Mouse (Mus musculus) heart, embryonic 14.5 days (tissue): ENCODE data around the gene Tmsb15l. TPM values are rescaled to one million over a fixed set of nuclear protein-coding genes. Genes with fewer than 3 reads are reported as not detected.
A peak's percentile ranks its signal among the peaks of the same experiment; 100 is the strongest.
"Not testable (repeated sequence)": the region's sequence is repeated elsewhere in the genome, so short reads cannot be mapped to it uniquely, and the experiment has no call there.

ENCODE experiments used
- ATAC-seq: fragments of 200-750 bp; cut with Nextera tagmentation; 2 replicates; pipeline ENCODE4 v1.8.0; 2017; ENCODE audit warnings: low read depth, moderate TSS enrichment; ENCODE audit not compliant: insufficient number of reproducible peaks, insufficient read depth, low FRiP score
- H3K27ac ChIP-seq, 2 experiments: fragments of 200-500 bp in 1 of 2; fragments of 300-500 bp in 1 of 2; sonication (generic) in 1 of 2; replicated peaks in 1 of 2; 2 replicates each; pipeline ENCODE4 v1.5.1; 2012 to 2014; ENCODE audit warnings: low read depth in 2 of 2, low read length in 2 of 2, control low read depth in 1 of 2, mild to moderate bottlenecking in 1 of 2, mixed read lengths in 1 of 2; ENCODE audit not compliant: control insufficient read depth in 1 of 2, insufficient read depth in 1 of 2
- H3K27me3 ChIP-seq: fragments of 300-500 bp; sonication (generic); 2 replicates; pipeline ENCODE4 v1.6.1; 2014; ENCODE audit warnings: mild to moderate bottlenecking, low read length, control low read depth; ENCODE audit not compliant: control insufficient read depth, insufficient read depth
- H3K36me3 ChIP-seq: fragments of 300-500 bp; sonication (generic); 2 replicates; pipeline ENCODE4 v1.6.1; 2014; ENCODE audit warnings: mild to moderate bottlenecking, control low read depth, low read length, mixed read lengths; ENCODE audit not compliant: control insufficient read depth, insufficient read depth
- H3K4me1 ChIP-seq, 2 experiments: fragments of 200-500 bp in 1 of 2; fragments of 300-500 bp in 1 of 2; sonication (generic) in 1 of 2; 2 replicates each; pipeline ENCODE4 v1.6.1; 2012 to 2014; ENCODE audit warnings: low read length in 2 of 2, control low read depth in 1 of 2, mixed read lengths in 1 of 2; ENCODE audit not compliant: control insufficient read depth in 2 of 2, insufficient read depth in 2 of 2
- H3K4me2 ChIP-seq: fragments of 300-500 bp; sonication (generic); 2 replicates; pipeline ENCODE4 v1.6.1; 2014; ENCODE audit warnings: mild to moderate bottlenecking, low read length
- H3K4me3 ChIP-seq, 2 experiments: fragments of 200-500 bp in 1 of 2; fragments of 300-500 bp in 1 of 2; sonication (generic) in 1 of 2; 2 replicates each; pipeline ENCODE4 v1.5.1; 2012 to 2014; ENCODE audit warnings: low read length in 2 of 2, mild to moderate bottlenecking in 2 of 2, control low read depth in 1 of 2, low read depth in 1 of 2, moderate library complexity in 1 of 2; ENCODE audit not compliant: control insufficient read depth in 1 of 2, insufficient read depth in 1 of 2
- H3K9ac ChIP-seq: fragments of 300-500 bp; sonication (generic); 2 replicates; pipeline ENCODE4 v1.6.1; 2014; ENCODE audit warnings: mild to moderate bottlenecking, low read length
- H3K9me3 ChIP-seq: fragments of 300-500 bp; sonication (generic); 2 replicates; pipeline ENCODE4 v1.6.1; 2016; ENCODE audit warnings: low read length, control low read depth; ENCODE audit not compliant: control insufficient read depth
- WGBS: fragments of 180-500 bp; shearing (Covaris S2); extraction: QIAGEN DNeasy Blood & Tissue Kit; methylation state at CpG from one replicate; pipeline ENCODE4 v1.1.7; 2014; 5-methylcytosine and 5-hydroxymethylcytosine counted together
- polyA plus RNA-seq: library from polyadenylated mRNA; unstranded; fragments of >200 nt; fragmentation: Nextera tagmentation; extraction: Ambion mirVana; gene quantifications from 2 replicates; pipeline ENCODE4 v1.2.1, GENCODE M21; 2014

Gene Tmsb15l
- polyA plus RNA-seq, 1 experiment from 2014 or later = 2.2 TPM

GRCm38 (mm10) chrX:136992191-136992965, 15.7 kb upstream of the Tmsb15l start:
- 19% methylated on average over 19 of the region's 19 CpGs for WGBS
- Histone ChIP-seq H3K9ac (peak overlapping the region; percentile 38), H3K27me3 (no peaks in the 10 kb centered on the region), H3K36me3 (no peaks in the 10 kb centered on the region), H3K9me3 (no peaks in the 10 kb centered on the region), H3K4me2 (peak overlapping the region; percentile 72), H3K4me3 (peak overlapping the region; percentile 37 to 39), H3K27ac (no peak overlapping the region), H3K4me1 (no peaks in the 10 kb centered on the region; a peak in 1 of 4 replicates)
- ATAC-seq = no peak

- Histone ChIP-seq H3K27ac (no peak overlapping the region), H3K27me3 (no peaks in the 10 kb centered on the region), H3K4me1 (no peaks in the 10 kb centered on the region; a peak in 1 of 4 replicates), H3K9ac (no peak overlapping the region), H3K4me2 (no peak overlapping the region), H3K36me3 (no peaks in the 10 kb centered on the region), H3K4me3 (no peak overlapping the region), H3K9me3 (no peaks in the 10 kb centered on the region)
- ATAC-seq = no peak
- WGBS = 42% methylated on average over 2 of the region's 2 CpGs
Measured at GRCm38 (mm10) chrX:136991274-136991673, 14.6 kb upstream of the Tmsb15l start.

DNA sequence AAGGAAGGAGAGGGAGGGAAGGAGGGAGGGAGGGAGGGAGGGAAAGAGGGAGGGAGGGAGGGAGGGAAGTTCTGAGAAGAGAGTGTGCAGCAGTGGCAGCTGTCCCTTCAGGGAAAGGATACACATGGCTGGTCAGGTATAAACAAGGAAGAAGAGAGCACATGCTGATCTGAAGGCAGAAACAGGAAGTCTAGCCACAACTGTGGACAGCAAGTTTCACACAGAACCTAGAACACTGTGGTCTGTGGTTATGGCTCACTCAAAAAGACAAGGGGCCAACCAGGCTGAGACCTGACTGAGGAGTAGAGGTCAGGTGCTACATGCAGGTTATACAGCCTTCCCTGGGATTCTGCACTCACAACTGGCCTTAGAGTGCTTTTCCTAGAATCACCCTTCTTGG, 9.4 kb upstream of the Tmsb15l start:
- no peak overlapping the region for H3K4me2 ChIP-seq
- H3K27ac ChIP-seq = no peak overlapping the region
- no peaks in the 10 kb centered on the region for H3K36me3 ChIP-seq
- H3K9ac ChIP-seq = no peak overlapping the region
- no peak for ATAC-seq
- no peak overlapping the region for H3K4me3 ChIP-seq
- no peaks in the 10 kb centered on the region for H3K4me1 ChIP-seq
- no peaks in the 10 kb centered on the region for H3K9me3 ChIP-seq
- no peaks in the 10 kb centered on the region for H3K27me3 ChIP-seq

- Histone ChIP-seq H3K27ac (no peak overlapping the region), H3K27me3 (no peaks in the 10 kb centered on the region), H3K36me3 (no peaks in the 10 kb centered on the region), H3K4me2 (no peak overlapping the region), H3K4me1 (no peaks in the 10 kb centered on the region), H3K4me3 (no peak overlapping the region), H3K9me3 (no peaks in the 10 kb centered on the region), H3K9ac (no peak overlapping the region)
- ATAC-seq = no peak
Measured at GRCm38 (mm10) chrX:136978616-136979015, 1.9 kb upstream of the Tmsb15l start.

DNA sequence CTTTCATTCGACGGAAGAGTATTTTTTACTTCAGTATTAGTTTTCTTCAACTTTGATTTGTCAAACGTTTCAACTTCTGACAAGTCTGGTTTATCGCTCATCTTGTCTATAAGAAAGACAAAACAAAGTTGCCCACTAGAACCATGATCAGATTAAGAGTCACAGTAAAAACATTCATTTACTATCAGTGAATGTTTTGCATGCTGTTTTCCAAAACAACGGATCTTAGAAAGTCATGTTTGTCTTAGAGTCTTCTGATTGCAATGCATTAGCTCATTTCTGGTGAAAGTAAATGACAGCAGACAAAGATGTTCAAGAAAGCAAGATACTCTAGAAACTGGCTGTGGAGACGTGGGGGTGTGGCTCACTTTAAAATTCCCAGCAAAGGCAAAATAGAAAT, 1.3 kb downstream of the Tmsb15l start, which contains the start of gene Tmsb15b2:
Tmsb15b2 (minus strand) TSS at position 101 of the 400 bp plus-strand sequence.
- H3K4me3 ChIP-seq = peak within 1 kb of the TSS; percentile 38 to 54
- H3K9ac ChIP-seq = peak within 1 kb of the TSS; percentile 50
- H3K4me1 ChIP-seq, H3K9me3 ChIP-seq, H3K36me3 ChIP-seq, ATAC-seq, H3K27ac ChIP-seq, H3K27me3 ChIP-seq: not testable (repeated sequence)
- 74% methylated on average over 6 of the region's 6 CpGs for WGBS
- peak within 1 kb of the TSS; percentile 63 for H3K4me2 ChIP-seq

GRCm38 (mm10) chrX:136959688-136960087, 17.0 kb downstream of the Tmsb15l start:
- no peak overlapping the region for H3K27ac ChIP-seq
- no peak overlapping the region for H3K9ac ChIP-seq
- WGBS = 22% methylated on average over 2 of the region's 2 CpGs
- no peak overlapping the region for H3K4me2 ChIP-seq
- no peak overlapping the region for H3K4me3 ChIP-seq
- ATAC-seq = no peak
- no peaks in the 10 kb centered on the region for H3K9me3 ChIP-seq
- H3K27me3 ChIP-seq = no peaks in the 10 kb centered on the region
- H3K36me3 ChIP-seq = no peaks in the 10 kb centered on the region
- no peaks in the 10 kb centered on the region for H3K4me1 ChIP-seq

DNA sequence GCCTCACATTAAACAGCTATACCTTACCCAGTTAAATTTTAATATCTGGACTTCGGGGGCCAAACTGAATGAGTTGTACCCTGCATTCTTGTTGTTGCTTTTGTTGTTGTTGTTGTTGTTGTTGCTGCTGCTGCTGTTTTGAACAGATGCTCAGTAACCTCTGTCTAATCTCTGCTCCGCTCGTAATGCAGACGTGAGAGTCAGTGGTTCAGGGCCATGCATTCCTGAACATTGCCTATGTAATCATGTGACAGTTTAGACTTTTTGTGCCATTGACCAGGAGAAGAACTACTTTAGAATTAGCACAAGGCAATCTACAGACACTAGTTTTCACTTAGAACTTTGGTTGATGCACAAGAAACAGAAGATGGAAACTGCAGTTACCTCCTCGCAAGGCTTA, 18.4 kb downstream of the Tmsb15l start:
- not testable (repeated sequence) for H3K9me3 ChIP-seq, H3K4me1 ChIP-seq, H3K27ac ChIP-seq, H3K36me3 ChIP-seq, H3K27me3 ChIP-seq, ATAC-seq, H3K9ac ChIP-seq
- Histone ChIP-seq H3K4me3 (peak overlapping the region; percentile 12 to 21; a peak in 2 of 4 replicates), H3K4me2 (peak overlapping the region; percentile 52)
- 57% methylated on average over 5 of the region's 5 CpGs for WGBS
